Mouse (Mus musculus): ENCODE measurements around the gene Gfer. TPM values are rescaled to one million over a fixed set of nuclear protein-coding genes. Genes with fewer than 3 reads are reported as not detected.

Gene Gfer
- polyA plus RNA-seq, 1 experiment from 2014 or later = 27.7 TPM

DNA sequence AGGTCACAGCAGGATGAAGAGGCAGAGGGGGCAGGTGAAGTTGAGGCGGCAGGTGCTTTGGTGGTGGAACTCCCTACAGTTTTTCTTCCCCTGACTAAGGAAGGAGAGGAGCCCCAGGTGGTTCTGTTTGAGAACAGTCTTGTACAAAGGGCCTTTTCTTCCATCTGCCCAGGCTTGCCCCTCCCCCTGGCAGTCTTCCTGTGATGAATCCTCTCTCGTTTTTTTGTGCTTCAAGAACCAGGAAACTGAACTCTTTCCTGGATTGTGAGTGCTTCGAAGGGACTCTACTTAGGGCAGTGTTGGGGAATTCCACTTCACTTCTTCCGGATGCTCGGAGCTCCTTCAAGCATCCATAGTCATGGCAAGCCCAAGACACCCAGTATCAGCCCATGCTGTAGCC, 2.0 kb upstream of the Gfer start:
- Histone ChIP-seq H3K9me3 (ENCODE audit: control insufficient read depth, low read length) (no peaks in the 10 kb centered on the region), H3K9ac (ENCODE audit: low read length) (no peak overlapping the region), H3K4me1 (replicated peaks; ENCODE audit: control insufficient read depth, insufficient read depth) (peaks cover 5% of the 10 kb centered on the region; the same call in 1 of the 2 replicates), H3K36me3 (ENCODE audit: control insufficient read depth, insufficient read depth, low read length) (peaks cover 14% of the 10 kb centered on the region), H3K27ac (replicated peaks) (peak overlapping the region; percentile 53; the same call in 1 of the 2 replicates), H3K27me3 (ENCODE audit: control insufficient read depth, insufficient read depth, low read length) (no peaks in the 10 kb centered on the region), H3K4me3 (ENCODE audit: low read depth, low read length) (no peak overlapping the region), H3K4me2 (replicated peaks; ENCODE audit: low read depth) (0 out of 2 replicates have a peak overlapping the region, but pooled peaks have one; percentile 12)
- TF ChIP-seq EP300 (optimal IDR thresholded peaks at IDR 0.05) (no peak), CTCF (IDR thresholded peaks at IDR 0.05; ENCODE audit: low read depth) (no peak)
- DNase-seq (ENCODE audit: low spot score) (peak; percentile 64), ATAC-seq (ENCODE audit: low FRiP score, low TSS enrichment) (peak; percentile 22; the same call in 1 of the 2 replicates)
- WGBS = 22% methylated on average over 5 of the region's 5 CpGs

DNA sequence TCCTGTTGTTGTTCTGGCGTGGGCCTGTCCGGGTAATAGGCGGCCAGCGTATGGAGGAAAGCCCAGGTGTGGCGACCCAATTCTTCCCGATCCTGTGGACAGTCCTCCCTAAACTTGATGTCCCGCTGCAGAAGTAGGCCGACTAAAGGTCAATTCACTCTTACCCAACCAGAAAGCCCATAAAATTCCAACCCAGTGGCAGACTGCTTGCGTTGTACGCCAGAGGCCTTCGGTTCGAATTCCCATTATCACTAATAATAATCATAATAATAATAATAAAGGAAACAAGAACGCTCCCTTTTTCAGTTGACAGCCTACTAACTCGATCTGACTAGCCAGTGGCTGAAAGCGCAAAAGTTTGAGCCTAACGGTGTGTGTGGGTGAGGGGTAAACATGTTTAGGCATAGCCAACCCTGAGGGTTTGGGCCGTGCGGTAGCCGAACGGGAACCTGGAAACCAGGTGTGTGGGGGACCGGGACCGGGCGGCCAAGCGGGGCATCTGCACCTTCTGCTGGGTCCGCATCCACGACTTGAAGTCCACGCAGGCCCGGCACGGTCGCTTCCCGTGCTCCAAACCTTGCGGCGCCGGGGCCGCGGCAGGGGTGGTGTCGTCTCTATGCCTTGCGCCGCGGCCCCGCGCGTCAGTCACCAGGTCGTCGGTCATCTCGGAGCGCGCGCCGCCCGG, 488 bp downstream of the Gfer start:
- Histone ChIP-seq H3K4me1 (replicated peaks; ENCODE audit: control insufficient read depth, insufficient read depth) (peaks cover 5% of the 10 kb centered on the region; the same call in 1 of the 2 replicates), H3K27ac (replicated peaks) (peak overlapping the region; percentile 81), H3K9ac (ENCODE audit: low read length) (peak overlapping the region; percentile 77), H3K36me3 (ENCODE audit: control insufficient read depth, insufficient read depth, low read length) (peaks cover 3% of the 10 kb centered on the region; the same call in 1 of the 2 replicates), H3K9me3 (ENCODE audit: control insufficient read depth, low read length) (no peaks in the 10 kb centered on the region), H3K4me2 (replicated peaks; ENCODE audit: low read depth) (peak overlapping the region; percentile 86), H3K4me3 (ENCODE audit: low read depth, low read length) (peak overlapping the region; percentile 80), H3K27me3 (ENCODE audit: control insufficient read depth, insufficient read depth, low read length) (peaks cover 3% of the 10 kb centered on the region; the same call in 1 of the 2 replicates)
- no peak for DNase-seq (ENCODE audit: low spot score)
- TF ChIP-seq EP300 (optimal IDR thresholded peaks at IDR 0.05) (no peak), CTCF (IDR thresholded peaks at IDR 0.05; ENCODE audit: low read depth) (no peak)
- WGBS = 9% methylated on average over 40 of the region's 51 CpGs
- peak; percentile 16 for ATAC-seq (ENCODE audit: low FRiP score, low TSS enrichment)

DNA sequence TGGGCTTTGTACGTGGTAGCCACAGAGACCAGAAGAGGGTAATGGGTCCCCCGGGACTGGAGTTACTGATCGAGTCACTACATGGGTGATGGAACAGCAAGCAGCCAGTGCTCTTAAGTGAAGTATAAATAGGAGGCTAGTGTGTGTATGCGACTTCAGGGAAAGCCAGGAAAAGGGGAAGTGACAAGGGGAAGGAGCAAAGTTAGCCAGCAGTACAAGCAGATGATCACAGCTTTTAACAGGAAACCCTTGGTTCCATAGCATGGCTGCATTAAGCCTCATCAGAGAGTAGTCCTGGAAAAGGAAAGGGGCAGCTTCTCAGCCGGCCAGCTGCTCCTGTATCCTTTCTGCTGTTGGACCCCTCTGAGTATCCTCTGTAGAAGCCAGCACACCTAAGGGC, 3.6 kb downstream of the Gfer start:
- TF ChIP-seq CTCF (IDR thresholded peaks at IDR 0.05; ENCODE audit: low read depth) (no peak), EP300 (optimal IDR thresholded peaks at IDR 0.05) (no peak)
- Histone ChIP-seq H3K27ac (replicated peaks) (no peak overlapping the region), H3K9ac (ENCODE audit: low read length) (no peak overlapping the region), H3K36me3 (ENCODE audit: control insufficient read depth, insufficient read depth, low read length) (no peaks in the 10 kb centered on the region), H3K9me3 (ENCODE audit: control insufficient read depth, low read length) (no peaks in the 10 kb centered on the region), H3K27me3 (ENCODE audit: control insufficient read depth, insufficient read depth, low read length) (peaks cover 6% of the 10 kb centered on the region), H3K4me1 (replicated peaks; ENCODE audit: control insufficient read depth, insufficient read depth) (peaks cover 12% of the 10 kb centered on the region), H3K4me3 (ENCODE audit: low read depth, low read length) (no peak overlapping the region), H3K4me2 (replicated peaks; ENCODE audit: low read depth) (no peak overlapping the region)
- 86% methylated on average over 5 of the region's 5 CpGs for WGBS
- ATAC-seq (ENCODE audit: low FRiP score, low TSS enrichment) (no peak), DNase-seq (ENCODE audit: low spot score) (no peak)

DNA sequence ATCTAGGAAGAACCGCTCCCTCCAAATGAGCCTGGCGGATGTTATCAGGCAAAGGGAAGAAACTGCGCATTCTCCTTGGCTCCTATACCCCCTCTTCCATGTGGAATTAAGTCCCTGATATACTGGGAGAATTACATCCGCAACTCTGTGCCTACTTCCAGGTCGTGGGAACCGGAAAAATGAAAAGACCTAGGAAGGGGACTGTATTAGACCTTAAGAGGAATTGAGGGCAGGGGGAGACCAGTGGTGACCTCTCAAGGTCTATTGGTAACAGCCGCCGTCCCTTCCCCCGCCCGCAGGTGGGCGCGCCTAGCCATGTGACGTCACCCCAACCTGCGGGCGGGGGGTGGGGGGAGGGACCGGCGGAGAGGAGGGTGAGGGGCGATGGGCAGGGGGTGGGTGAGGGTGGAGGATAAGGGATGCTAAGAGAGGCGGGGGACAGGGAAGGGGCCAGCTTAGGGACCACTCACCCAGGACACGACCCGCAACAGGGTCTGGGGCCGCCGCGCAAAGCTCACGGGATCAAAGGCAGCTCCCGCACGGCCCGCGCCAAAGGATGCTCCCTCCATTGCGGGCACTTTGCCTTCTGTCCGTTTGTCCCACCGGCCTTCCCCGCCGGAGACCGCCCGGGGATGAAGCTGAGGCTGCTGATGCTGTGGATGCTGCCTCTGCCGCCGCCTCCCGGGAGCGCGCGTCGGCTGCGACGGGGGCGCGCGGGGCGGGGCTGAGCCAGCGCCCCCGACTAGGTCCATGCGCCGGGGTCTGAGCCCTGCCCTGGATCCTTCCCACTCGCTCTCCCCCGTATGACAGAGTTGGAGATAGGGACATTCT, 6.5 kb downstream of the Gfer start, which contains the start of gene Syngr3:
Gene Syngr3, minus strand, starts transcription at position 705 of the 831 bp plus-strand sequence.
- TF ChIP-seq EP300 (optimal IDR thresholded peaks at IDR 0.05) = no peak
- no peak for TF ChIP-seq CTCF (IDR thresholded peaks at IDR 0.05; ENCODE audit: low read depth)
- H3K27ac ChIP-seq (replicated peaks) = no peak within 1 kb of the TSS
- H3K9ac ChIP-seq (ENCODE audit: low read length) = peak within 1 kb of the TSS; percentile 55
- peaks cover 8% of the 10 kb centered on the region for H3K4me1 ChIP-seq (replicated peaks; ENCODE audit: control insufficient read depth, insufficient read depth)
- WGBS = 2% methylated on average over 45 of the region's 55 CpGs
- peaks cover 6% of the 10 kb centered on the region for H3K27me3 ChIP-seq (ENCODE audit: control insufficient read depth, insufficient read depth, low read length)
- peak within 1 kb of the TSS; percentile 35 for H3K4me3 ChIP-seq (ENCODE audit: low read depth, low read length)
- no peaks in the 10 kb centered on the region for H3K36me3 ChIP-seq (ENCODE audit: control insufficient read depth, insufficient read depth, low read length)
- ATAC-seq (ENCODE audit: low FRiP score, low TSS enrichment) (no peak), DNase-seq (ENCODE audit: low spot score) (no peak)
- peak within 1 kb of the TSS; percentile 67 for H3K4me2 ChIP-seq (replicated peaks; ENCODE audit: low read depth)
- H3K9me3 ChIP-seq (ENCODE audit: control insufficient read depth, low read length) = no peaks in the 10 kb centered on the region

DNA sequence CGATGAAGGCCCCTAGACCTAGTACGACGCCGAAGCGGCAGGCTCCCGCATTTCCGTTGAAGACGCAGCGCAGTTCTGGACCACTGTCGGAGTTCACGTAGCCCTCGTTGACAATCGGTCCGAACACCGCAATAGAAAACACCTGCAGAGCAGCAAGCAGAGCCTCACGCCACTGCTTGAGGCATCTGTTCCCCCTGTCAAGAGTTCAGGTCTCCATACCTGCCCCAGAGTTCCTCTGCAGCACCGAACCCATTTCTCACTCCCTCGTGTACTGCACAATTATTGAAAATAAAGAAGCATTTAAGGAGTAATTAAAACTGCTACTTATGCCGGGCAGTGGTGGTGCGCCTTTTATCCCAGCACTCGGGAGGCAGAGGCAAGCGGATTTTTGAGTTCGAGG, 8.4 kb downstream of the Gfer start:
- H3K36me3 ChIP-seq (ENCODE audit: control insufficient read depth, insufficient read depth, low read length) = no peaks in the 10 kb centered on the region
- TF ChIP-seq CTCF (IDR thresholded peaks at IDR 0.05; ENCODE audit: low read depth) = no peak
- no peak for TF ChIP-seq EP300 (optimal IDR thresholded peaks at IDR 0.05)
- 24% methylated on average over 23 of the region's 23 CpGs for WGBS
- H3K9me3 ChIP-seq (ENCODE audit: control insufficient read depth, low read length) = no peaks in the 10 kb centered on the region
- ATAC-seq (ENCODE audit: low FRiP score, low TSS enrichment) = no peak
- H3K4me1 ChIP-seq (replicated peaks; ENCODE audit: control insufficient read depth, insufficient read depth) = peaks cover 8% of the 10 kb centered on the region
- no peak for DNase-seq (ENCODE audit: low spot score)
- peaks cover 6% of the 10 kb centered on the region for H3K27me3 ChIP-seq (ENCODE audit: control insufficient read depth, insufficient read depth, low read length)
- peak overlapping the region; percentile 56 for H3K4me2 ChIP-seq (replicated peaks; ENCODE audit: low read depth)
- no peak overlapping the region for H3K27ac ChIP-seq (replicated peaks)
- peak overlapping the region; percentile 27; the same call in 1 of the 2 replicates for H3K9ac ChIP-seq (ENCODE audit: low read length)
- peak overlapping the region; percentile 34 for H3K4me3 ChIP-seq (ENCODE audit: low read depth, low read length)

Data from stomach, postnatal 0 days (tissue).